Mouse (Mus musculus) central nervous system, embryonic 14 days (tissue): Measurements from ENCODE around the gene Sec31b. TPM values are rescaled to one million over a fixed set of nuclear protein-coding genes. Genes with fewer than 3 reads are reported as not detected.

Source experiments
- polyA plus RNA-seq: library from polyadenylated mRNA; depleted of rRNA; stranded (reverse); fragments of >200 nt; gene quantifications from 2 replicates; pipeline ENCODE4 v1.2.3, GENCODE M21; 2012; rRNA removed

The Sec31b gene
- polyA plus RNA-seq, result 0.32 and 0.59 TPM in 2 replicates

GRCm38 (mm10) chr19:44545321-44546041, at the start of gene Sec31b:
TSS of gene Sec31b (minus strand) at chr19:44545864.

GRCm38 (mm10) chr19:44562652-44563206, 17.1 kb upstream of the Sec31b start, which contains the start of gene Hif1an:
TSS of gene Hif1an (plus strand) at chr19:44562850.

GRCm38 (mm10) chr19:44554861-44555590, 9.4 kb upstream of the Sec31b start, which contains the start of gene Ndufb8:
TSS of gene Ndufb8 (minus strand) at chr19:44555440.

GRCm38 (mm10) chr19:44552731-44553130, 7.1 kb upstream of the Sec31b start, which contains the start of gene Gm20538:
TSS of gene Gm20538 (minus strand) at chr19:44552831.

GRCm38 (mm10) chr19:44493128-44493527, 52.5 kb downstream of the Sec31b start, which contains the start of gene Wnt8b:
TSS of gene Wnt8b (plus strand) at chr19:44493472.

Other genes with a start within 250 kb of the Sec31b start
- 0.25 and 0.27 TPM in 2 replicates for gene Scd4, start 212.8 kb downstream of the Sec31b start, polyA plus RNA-seq
- gene Scd1, start 138.0 kb downstream of the Sec31b start, polyA plus RNA-seq, result 11.1 and 15.3 TPM in 2 replicates
- 2.4 and 4.2 TPM in 2 replicates for gene Wnt8b, start 52.4 kb downstream of the Sec31b start, polyA plus RNA-seq
- gene Gm20538, start 7.0 kb upstream of the Sec31b start, polyA plus RNA-seq, result not detected in 2 replicates
- 379 and 416 TPM in 2 replicates for gene Ndufb8, start 9.6 kb upstream of the Sec31b start, polyA plus RNA-seq
- 27.1 and 28.9 TPM in 2 replicates for gene Hif1an, start 17.0 kb upstream of the Sec31b start, polyA plus RNA-seq
- 7.1 and 11.3 TPM in 2 replicates for gene Pax2, start 210.2 kb upstream of the Sec31b start, polyA plus RNA-seq